Mouse (Mus musculus): Measurements from ENCODE around the gene Akap6. TPM values are rescaled to one million over a fixed set of nuclear protein-coding genes. Genes with fewer than 3 reads are reported as not detected.

Gene Akap6
- polyA plus RNA-seq, 1 experiment from 2014 or later: 28.7 TPM

- Histone ChIP-seq H3K4me1 (replicated peaks) (peaks cover 55% of the 10 kb centered on the region), H3K27ac (peak overlapping the region; percentile 78), H3K4me3 (replicated peaks) (no peak overlapping the region), H3K9ac (replicated peaks) (0 out of 2 replicates have a peak overlapping the region, but pooled peaks have one; percentile 20), H3K9me3 (no peaks in the 10 kb centered on the region), H3K27me3 (no peaks in the 10 kb centered on the region), H3K4me2 (replicated peaks) (no peak overlapping the region), H3K36me3 (peaks cover 4% of the 10 kb centered on the region; the same call in 1 of the 2 replicates)
- WGBS: 20% methylated on average over 10 of the region's 10 CpGs
- ATAC-seq: 0 out of 2 replicates have a peak, but pooled peaks have one; percentile 32
These were observed 134.9 kb downstream of the Akap6 start for GRCm38 (mm10) chr12:52834074-52834473.

GRCm38 (mm10) chr12:52834781-52835279, 135.6 kb downstream of the Akap6 start:
- H3K4me2 ChIP-seq (replicated peaks): peak overlapping the region; percentile 4; the same call in 1 of the 2 replicates
- H3K9ac ChIP-seq (replicated peaks): no peak overlapping the region
- H3K27ac ChIP-seq: peak overlapping the region; percentile 78
- peaks cover 58% of the 10 kb centered on the region for H3K4me1 ChIP-seq (replicated peaks)
- H3K9me3 ChIP-seq: no peaks in the 10 kb centered on the region
- no peak overlapping the region for H3K4me3 ChIP-seq (replicated peaks)
- ATAC-seq: peak; percentile 48
- H3K36me3 ChIP-seq: peaks cover 4% of the 10 kb centered on the region; the same call in 1 of the 2 replicates
- H3K27me3 ChIP-seq: no peaks in the 10 kb centered on the region
- WGBS: 28% methylated on average over 6 of the region's 6 CpGs

GRCm38 (mm10) chr12:52835291-52835742, 136.1 kb downstream of the Akap6 start:
- Histone ChIP-seq H3K27me3 (no peaks in the 10 kb centered on the region), H3K9ac (replicated peaks) (no peak overlapping the region), H3K9me3 (no peaks in the 10 kb centered on the region), H3K4me3 (replicated peaks) (no peak overlapping the region), H3K4me2 (replicated peaks) (peak overlapping the region; percentile 4; the same call in 1 of the 2 replicates), H3K27ac (peak overlapping the region; percentile 78), H3K36me3 (peaks cover 2% of the 10 kb centered on the region; the same call in 1 of the 2 replicates), H3K4me1 (replicated peaks) (peaks cover 56% of the 10 kb centered on the region)
- 8% methylated on average over 6 of the region's 6 CpGs for WGBS
- ATAC-seq: peak; percentile 71

GRCm38 (mm10) chr12:52835914-52836546, 136.8 kb downstream of the Akap6 start:
- Histone ChIP-seq H3K27me3 (no peaks in the 10 kb centered on the region), H3K4me3 (replicated peaks) (no peak overlapping the region), H3K4me1 (replicated peaks) (peaks cover 51% of the 10 kb centered on the region), H3K36me3 (no peaks in the 10 kb centered on the region), H3K4me2 (replicated peaks) (0 out of 2 replicates have a peak overlapping the region, but pooled peaks have one; percentile 0), H3K9me3 (no peaks in the 10 kb centered on the region), H3K9ac (replicated peaks) (no peak overlapping the region), H3K27ac (peak overlapping the region; percentile 78)
- WGBS: 62% methylated on average over 12 of the region's 12 CpGs
- no peak for ATAC-seq

GRCm38 (mm10) chr12:52845982-52846381, 146.8 kb downstream of the Akap6 start:
- Histone ChIP-seq H3K4me3 (replicated peaks) (no peak overlapping the region), H3K36me3 (no peaks in the 10 kb centered on the region), H3K4me1 (replicated peaks) (peaks cover 28% of the 10 kb centered on the region), H3K4me2 (replicated peaks) (no peak overlapping the region), H3K27me3 (no peaks in the 10 kb centered on the region), H3K9ac (replicated peaks) (no peak overlapping the region), H3K27ac (no peak overlapping the region), H3K9me3 (no peaks in the 10 kb centered on the region)
- 100% methylated on average over 1 of the region's 1 CpGs for WGBS
- no peak for ATAC-seq

- Histone ChIP-seq H3K9ac (replicated peaks) (no peak overlapping the region), H3K4me3 (replicated peaks) (no peak overlapping the region), H3K27ac (no peak overlapping the region), H3K36me3 (no peaks in the 10 kb centered on the region), H3K27me3 (no peaks in the 10 kb centered on the region), H3K9me3 (no peaks in the 10 kb centered on the region), H3K4me2 (replicated peaks) (no peak overlapping the region), H3K4me1 (replicated peaks) (peaks cover 31% of the 10 kb centered on the region)
- no peak for ATAC-seq
- 89% methylated on average over 4 of the region's 4 CpGs for WGBS
These were observed 147.8 kb downstream of the Akap6 start for GRCm38 (mm10) chr12:52847020-52847419.

- Histone ChIP-seq H3K9ac (replicated peaks) (0 out of 2 replicates have a peak overlapping the region, but pooled peaks have one; percentile 28), H3K4me2 (replicated peaks) (peak overlapping the region; percentile 1; the same call in 1 of the 2 replicates), H3K4me1 (replicated peaks) (peaks cover 31% of the 10 kb centered on the region), H3K27me3 (no peaks in the 10 kb centered on the region), H3K4me3 (replicated peaks) (no peak overlapping the region), H3K27ac (peak overlapping the region; percentile 70), H3K9me3 (no peaks in the 10 kb centered on the region), H3K36me3 (no peaks in the 10 kb centered on the region)
- ATAC-seq: peak; percentile 82
- WGBS: 36% methylated on average over 14 of the region's 14 CpGs
These were observed 148.8 kb downstream of the Akap6 start for GRCm38 (mm10) chr12:52847830-52848518.

GRCm38 (mm10) chr12:52848519-52848855, 149.3 kb downstream of the Akap6 start:
- 64% methylated on average over 7 of the region's 7 CpGs for WGBS

GRCm38 (mm10) chr12:52849297-52849696, 150.1 kb downstream of the Akap6 start:
- Histone ChIP-seq H3K4me3 (replicated peaks) (no peak overlapping the region), H3K4me1 (replicated peaks) (peaks cover 34% of the 10 kb centered on the region), H3K27me3 (no peaks in the 10 kb centered on the region), H3K27ac (no peak overlapping the region), H3K36me3 (no peaks in the 10 kb centered on the region), H3K9me3 (no peaks in the 10 kb centered on the region), H3K9ac (replicated peaks) (no peak overlapping the region), H3K4me2 (replicated peaks) (no peak overlapping the region)
- no peak for ATAC-seq
- 79% methylated on average over 4 of the region's 4 CpGs for WGBS

More at GRCm38 (mm10) chr12:52848519-52848855, 149.3 kb downstream of the Akap6 start:
- no peaks in the 10 kb centered on the region for H3K27me3 ChIP-seq
- H3K27ac ChIP-seq: peak overlapping the region; percentile 70; the same call in 1 of the 2 replicates
- H3K4me2 ChIP-seq (replicated peaks): no peak overlapping the region; the same call in 1 of the 2 replicates
- peaks cover 32% of the 10 kb centered on the region for H3K4me1 ChIP-seq (replicated peaks)
- H3K9me3 ChIP-seq: no peaks in the 10 kb centered on the region
- no peaks in the 10 kb centered on the region for H3K36me3 ChIP-seq
- ATAC-seq: no peak; the same call in 1 of the 2 replicates
- H3K9ac ChIP-seq (replicated peaks): no peak overlapping the region
- H3K4me3 ChIP-seq (replicated peaks): no peak overlapping the region

- Histone ChIP-seq H3K4me1 (replicated peaks) (peaks cover 34% of the 10 kb centered on the region), H3K27me3 (no peaks in the 10 kb centered on the region), H3K9ac (replicated peaks) (no peak overlapping the region), H3K4me3 (replicated peaks) (no peak overlapping the region), H3K36me3 (no peaks in the 10 kb centered on the region), H3K27ac (0 out of 2 replicates have a peak overlapping the region, but pooled peaks have one; percentile 26), H3K4me2 (replicated peaks) (no peak overlapping the region), H3K9me3 (no peaks in the 10 kb centered on the region)
- no peak for ATAC-seq
- WGBS: 57% methylated on average over 7 of the region's 7 CpGs
These were observed 151.3 kb downstream of the Akap6 start for GRCm38 (mm10) chr12:52850332-52851036.

- Histone ChIP-seq H3K4me1 (replicated peaks) (peaks cover 34% of the 10 kb centered on the region), H3K4me3 (replicated peaks) (no peak overlapping the region), H3K27ac (no peak overlapping the region), H3K4me2 (replicated peaks) (no peak overlapping the region), H3K27me3 (no peaks in the 10 kb centered on the region), H3K36me3 (no peaks in the 10 kb centered on the region), H3K9ac (replicated peaks) (no peak overlapping the region), H3K9me3 (no peaks in the 10 kb centered on the region)
- 73% methylated on average over 5 of the region's 5 CpGs for WGBS
- ATAC-seq: no peak
These were observed 152.0 kb downstream of the Akap6 start for GRCm38 (mm10) chr12:52851221-52851620.

Data from midbrain, embryonic 13.5 days (tissue).